Mouse (Mus musculus) hindbrain, embryonic 16.5 days (tissue): ENCODE measurements around the gene Hbb-bh2. TPM values are rescaled to one million over a fixed set of nuclear protein-coding genes. Genes with fewer than 3 reads are reported as not detected.

Experiments
- ATAC-seq: fragments of 200-750 bp; cut with Nextera tagmentation; 2 replicates; pipeline ENCODE4 v1.8.0; 2017; ENCODE audit warnings: moderate TSS enrichment, moderate library complexity
- H3K27ac ChIP-seq: fragments of 300-500 bp; sonication (generic); 2 replicates; pipeline ENCODE4 v1.5.1; 2014; ENCODE audit warnings: low read depth, mild to moderate bottlenecking, control low read depth, low read length, moderate library complexity
- H3K27me3 ChIP-seq: fragments of 300-500 bp; sonication (generic); replicated peaks from 2 replicates; pipeline ENCODE4 v1.6.1; 2014; ENCODE audit warnings: low read length; ENCODE audit not compliant: control insufficient read depth, insufficient read depth
- H3K36me3 ChIP-seq: fragments of 300-500 bp; sonication (generic); 2 replicates; pipeline ENCODE4 v1.6.1; 2014; ENCODE audit warnings: mild to moderate bottlenecking, low read length, moderate library complexity, mixed read lengths; ENCODE audit not compliant: control insufficient read depth, insufficient read depth
- H3K4me1 ChIP-seq: fragments of 300-500 bp; sonication (generic); 2 replicates; pipeline ENCODE4 v1.6.1; 2014; ENCODE audit warnings: low read depth, low read length; ENCODE audit not compliant: control insufficient read depth, insufficient read depth
- H3K4me2 ChIP-seq: fragments of 300-500 bp; sonication (generic); 2 replicates; pipeline ENCODE4 v1.6.1; 2014; ENCODE audit warnings: mild to moderate bottlenecking, low read length, control low read depth, moderate library complexity
- H3K4me3 ChIP-seq: fragments of 300-500 bp; sonication (generic); 2 replicates; pipeline ENCODE4 v1.5.1; 2014; ENCODE audit warnings: mild to moderate bottlenecking, low read length, control low read depth, moderate library complexity
- H3K9ac ChIP-seq: fragments of 300-500 bp; sonication (generic); 2 replicates; pipeline ENCODE4 v1.6.1; 2014; ENCODE audit warnings: low read depth, mild to moderate bottlenecking, control low read depth, low read length, moderate library complexity
- H3K9me3 ChIP-seq: fragments of 300-500 bp; sonication (generic); 2 replicates; pipeline ENCODE4 v1.6.1; 2014; ENCODE audit warnings: mild to moderate bottlenecking, low read length, moderate library complexity; ENCODE audit not compliant: control insufficient read depth
- WGBS: fragments of 180-500 bp; shearing (Covaris S2); extraction: QIAGEN DNeasy Blood & Tissue Kit; methylation state at CpG from one replicate; pipeline ENCODE4 v1.1.7; 2014; 5-methylcytosine and 5-hydroxymethylcytosine counted together
- polyA plus RNA-seq: library from polyadenylated mRNA; unstranded; fragments of >200 nt; fragmentation: Nextera tagmentation; extraction: Ambion mirVana; gene quantifications from 2 replicates; pipeline ENCODE4 v1.2.1, GENCODE M21; 2015

Hbb-bh2 gene
- not detected in 2 replicates for polyA plus RNA-seq

DNA sequence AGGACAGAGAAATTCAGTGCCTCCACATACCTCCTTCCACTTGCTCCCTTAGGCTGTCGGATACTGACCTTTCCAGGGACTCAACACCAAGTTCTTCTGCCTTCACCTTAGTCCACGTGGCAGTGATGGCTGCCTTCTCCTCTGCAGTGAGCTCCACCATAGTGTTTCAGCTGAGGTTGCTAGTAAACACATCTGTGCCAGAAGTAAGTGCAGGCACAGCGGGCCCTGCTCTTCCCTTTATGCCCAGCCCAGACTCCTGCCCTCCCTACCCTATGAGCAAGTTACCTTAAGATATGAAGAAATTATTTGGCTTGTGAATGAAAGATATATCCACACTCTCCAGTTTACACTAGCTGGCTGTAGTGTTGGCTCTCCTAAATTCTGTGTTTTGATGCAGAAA is at the start of gene Hbb-bh2:
Hbb-bh2 (minus strand) TSS at position 253 of the 400 bp plus-strand sequence.
- no peak for ATAC-seq

DNA sequence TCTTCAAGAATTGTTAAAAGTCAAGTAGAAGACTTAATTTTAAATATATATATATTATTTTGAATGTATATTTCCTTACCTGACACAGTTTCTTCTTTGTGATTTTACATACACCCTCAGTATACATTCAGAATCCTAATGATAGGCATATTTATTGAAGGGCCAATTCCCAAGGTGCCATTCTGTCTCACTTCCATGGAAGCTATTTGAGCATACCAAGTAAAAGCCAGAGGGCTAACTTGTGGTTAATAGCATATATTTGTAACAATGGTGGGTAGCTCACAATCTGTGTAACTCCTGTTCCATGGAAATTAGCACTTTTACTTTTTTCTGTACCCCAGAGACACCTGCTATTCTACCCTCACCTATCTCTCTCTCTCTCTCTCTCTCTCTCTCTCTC is 45.8 kb upstream of the Hbb-bh2 start, which contains the start of gene Olfr66:
Olfr66 (minus strand) TSS at position 101 of the 400 bp plus-strand sequence.
- Histone ChIP-seq H3K9me3 (no peaks in the 10 kb centered on the region), H3K4me1 (no peaks in the 10 kb centered on the region), H3K36me3 (no peaks in the 10 kb centered on the region)

More for the DNA sequence above, at the start of gene Hbb-bh2:
- Histone ChIP-seq H3K4me2 (no peak within 1 kb of the TSS), H3K4me1 (no peaks in the 10 kb centered on the region), H3K4me3 (no peak within 1 kb of the TSS), H3K27ac (no peak within 1 kb of the TSS), H3K36me3 (no peaks in the 10 kb centered on the region), H3K9me3 (no peaks in the 10 kb centered on the region), H3K27me3 (no peaks in the 10 kb centered on the region), H3K9ac (no peak within 1 kb of the TSS)
- 65% methylated on average over 3 of the region's 3 CpGs for WGBS

DNA sequence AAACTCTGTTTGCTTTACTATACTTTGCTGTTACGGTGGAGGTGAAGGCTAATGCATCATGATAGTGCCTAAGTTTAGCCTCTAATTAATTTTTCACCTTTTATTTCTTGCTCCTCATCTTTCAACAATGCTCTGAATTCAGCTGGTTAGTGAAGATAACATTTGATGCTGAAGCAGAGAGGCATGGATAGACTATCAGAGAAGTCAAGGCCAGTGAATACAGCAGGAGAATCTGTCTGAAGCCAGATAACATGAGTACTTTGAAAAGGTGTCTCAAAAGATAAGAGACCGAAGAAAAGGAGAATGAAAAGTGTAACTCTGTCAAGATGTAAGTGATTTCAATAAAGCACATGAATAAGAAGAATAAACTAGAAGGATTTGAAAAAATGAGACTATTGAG is 36.8 kb upstream of the Hbb-bh2 start:
- H3K27ac ChIP-seq: no peak overlapping the region
- ATAC-seq: no peak
- no peak overlapping the region for H3K4me3 ChIP-seq
- no peaks in the 10 kb centered on the region for H3K4me1 ChIP-seq
- H3K4me2 ChIP-seq: no peak overlapping the region
- H3K27me3 ChIP-seq: no peaks in the 10 kb centered on the region
- WGBS: 88% methylated on average over 2 of the region's 2 CpGs
- no peaks in the 10 kb centered on the region for H3K9me3 ChIP-seq
- no peaks in the 10 kb centered on the region for H3K36me3 ChIP-seq
- no peak overlapping the region for H3K9ac ChIP-seq

More for the DNA sequence above, 45.8 kb upstream of the Hbb-bh2 start, which contains the start of gene Olfr66:
- no peak within 1 kb of the TSS for H3K27ac ChIP-seq
- H3K9ac ChIP-seq: no peak within 1 kb of the TSS
- no peak for ATAC-seq
- H3K4me2 ChIP-seq: no peak within 1 kb of the TSS
- H3K27me3 ChIP-seq: no peaks in the 10 kb centered on the region
- H3K4me3 ChIP-seq: no peak within 1 kb of the TSS

DNA sequence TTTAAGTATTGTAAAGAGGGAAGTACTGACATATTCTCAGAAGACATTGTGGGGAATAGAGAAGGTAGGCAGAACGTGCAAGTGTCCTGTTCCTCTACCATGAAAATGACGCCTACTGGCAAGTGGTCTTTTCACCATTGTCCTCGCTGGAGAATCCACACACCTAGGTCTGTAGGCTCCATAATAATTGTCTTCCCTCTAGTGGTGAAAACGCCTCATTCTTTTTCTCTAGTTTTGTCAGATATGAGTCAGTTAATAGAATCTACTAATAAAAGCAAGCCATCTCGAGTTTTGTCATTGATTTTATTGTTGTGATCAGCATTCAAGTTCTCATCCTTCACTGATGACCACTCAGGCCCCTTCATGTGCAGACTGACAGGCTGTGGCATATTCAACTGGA is 34.1 kb upstream of the Hbb-bh2 start:
- WGBS: 54% methylated on average over 5 of the region's 5 CpGs

DNA sequence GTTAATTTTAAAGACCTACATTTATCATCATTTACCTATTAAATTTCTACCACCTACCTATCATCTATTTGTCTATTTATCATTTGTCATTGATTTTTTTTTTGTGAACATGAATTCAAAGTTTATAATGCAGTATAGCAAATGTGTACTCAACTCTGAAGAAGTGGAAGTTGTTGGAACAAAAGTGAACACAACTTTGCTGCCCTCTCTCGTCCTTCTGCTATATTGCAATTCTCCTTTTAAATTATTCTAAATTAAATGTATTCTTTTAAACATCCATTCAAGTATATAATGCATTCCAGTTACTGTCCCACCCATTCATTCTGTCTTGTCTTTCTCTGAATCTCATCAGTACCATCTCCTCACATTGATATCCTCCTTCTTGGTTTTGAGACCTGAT is 32.7 kb upstream of the Hbb-bh2 start:
- no peaks in the 10 kb centered on the region for H3K9me3 ChIP-seq
- no peak for ATAC-seq

More for the DNA sequence above, 34.1 kb upstream of the Hbb-bh2 start:
- Histone ChIP-seq H3K9me3 (no peaks in the 10 kb centered on the region), H3K9ac (no peak overlapping the region), H3K27me3 (no peaks in the 10 kb centered on the region), H3K4me2 (no peak overlapping the region), H3K4me1 (no peaks in the 10 kb centered on the region), H3K36me3 (no peaks in the 10 kb centered on the region), H3K4me3 (no peak overlapping the region), H3K27ac (no peak overlapping the region)
- no peak for ATAC-seq

DNA sequence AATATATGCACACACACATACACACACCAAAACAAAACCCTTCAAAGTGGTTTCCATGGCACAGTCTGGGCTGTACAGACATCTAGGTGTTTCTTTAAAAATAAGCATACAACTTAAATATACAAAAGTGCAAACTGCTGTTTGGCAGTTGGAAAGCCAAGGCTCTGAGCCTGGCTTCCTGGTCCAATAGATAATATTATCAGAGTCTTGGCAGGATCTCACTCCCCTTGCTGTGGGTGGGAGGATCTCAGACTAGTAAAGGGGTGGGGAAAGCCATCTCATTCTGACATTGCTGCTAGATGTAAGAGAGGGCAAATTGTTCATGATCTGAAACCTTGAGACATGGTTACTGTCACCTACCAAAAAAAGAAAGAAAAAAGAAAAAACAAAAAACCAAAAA is 30.3 kb upstream of the Hbb-bh2 start:
- Histone ChIP-seq H3K9me3 (no peaks in the 10 kb centered on the region), H3K9ac (no peak overlapping the region), H3K4me1 (no peaks in the 10 kb centered on the region), H3K27ac (no peak overlapping the region), H3K36me3 (no peaks in the 10 kb centered on the region), H3K27me3 (no peaks in the 10 kb centered on the region), H3K4me2 (no peak overlapping the region), H3K4me3 (no peak overlapping the region)
- no peak for ATAC-seq

More for the DNA sequence above, 32.7 kb upstream of the Hbb-bh2 start:
- Histone ChIP-seq H3K4me2 (no peak overlapping the region), H3K9ac (no peak overlapping the region), H3K27ac (no peak overlapping the region), H3K4me1 (no peaks in the 10 kb centered on the region), H3K4me3 (no peak overlapping the region), H3K36me3 (no peaks in the 10 kb centered on the region), H3K27me3 (no peaks in the 10 kb centered on the region)
- WGBS: 8% methylated on average over 1 of the region's 1 CpGs

DNA sequence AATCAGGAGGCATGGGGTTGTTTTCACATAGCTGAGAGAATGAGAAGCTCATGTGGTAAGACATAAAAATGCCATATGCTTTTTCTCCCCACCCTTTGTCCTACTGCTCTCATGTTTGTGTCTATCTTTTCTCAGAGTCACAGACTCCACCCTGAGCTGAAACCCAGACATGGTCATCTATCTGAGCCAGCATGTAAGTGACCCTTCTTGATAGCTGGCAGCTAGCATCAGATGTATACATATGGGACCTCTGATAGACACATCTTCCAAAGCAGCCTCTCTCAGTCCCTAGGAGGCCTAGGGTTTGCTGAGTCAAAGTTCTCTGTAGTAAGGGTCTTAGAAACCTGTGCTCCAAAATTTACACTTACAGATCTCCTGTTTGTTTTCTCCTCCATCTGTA is 25.4 kb upstream of the Hbb-bh2 start:
- H3K4me2 ChIP-seq: no peak overlapping the region
- H3K27ac ChIP-seq: no peak overlapping the region
- H3K36me3 ChIP-seq: no peaks in the 10 kb centered on the region

DNA sequence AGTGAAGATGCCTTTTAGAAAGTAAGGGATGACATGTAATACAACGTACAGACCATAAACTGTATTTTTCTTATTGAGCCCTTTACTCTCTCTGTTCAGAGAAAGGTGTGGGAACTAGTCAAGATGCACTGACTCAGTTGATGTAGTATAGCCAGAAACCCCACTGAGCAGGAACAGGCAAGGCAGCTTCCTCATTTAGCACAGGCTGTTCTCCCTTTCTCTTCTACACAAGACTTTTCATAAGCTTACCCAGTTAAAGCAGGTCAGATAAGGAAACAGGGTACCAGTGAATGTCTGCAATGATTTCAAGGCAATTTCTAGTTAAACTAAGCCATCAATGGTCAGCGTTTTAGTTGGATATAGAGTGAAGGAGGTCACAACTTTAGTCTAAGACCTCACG is 21.2 kb upstream of the Hbb-bh2 start:
- Histone ChIP-seq H3K27ac (no peak overlapping the region), H3K27me3 (no peaks in the 10 kb centered on the region), H3K4me3 (no peak overlapping the region), H3K9ac (no peak overlapping the region), H3K36me3 (no peaks in the 10 kb centered on the region), H3K4me2 (no peak overlapping the region), H3K4me1 (no peaks in the 10 kb centered on the region), H3K9me3 (no peaks in the 10 kb centered on the region)
- no peak for ATAC-seq
- WGBS: 86% methylated on average over 3 of the region's 3 CpGs

More for the DNA sequence above, 25.4 kb upstream of the Hbb-bh2 start:
- no peak for ATAC-seq
- Histone ChIP-seq H3K9me3 (no peaks in the 10 kb centered on the region), H3K9ac (no peak overlapping the region), H3K27me3 (no peaks in the 10 kb centered on the region), H3K4me1 (no peaks in the 10 kb centered on the region), H3K4me3 (no peak overlapping the region)

DNA sequence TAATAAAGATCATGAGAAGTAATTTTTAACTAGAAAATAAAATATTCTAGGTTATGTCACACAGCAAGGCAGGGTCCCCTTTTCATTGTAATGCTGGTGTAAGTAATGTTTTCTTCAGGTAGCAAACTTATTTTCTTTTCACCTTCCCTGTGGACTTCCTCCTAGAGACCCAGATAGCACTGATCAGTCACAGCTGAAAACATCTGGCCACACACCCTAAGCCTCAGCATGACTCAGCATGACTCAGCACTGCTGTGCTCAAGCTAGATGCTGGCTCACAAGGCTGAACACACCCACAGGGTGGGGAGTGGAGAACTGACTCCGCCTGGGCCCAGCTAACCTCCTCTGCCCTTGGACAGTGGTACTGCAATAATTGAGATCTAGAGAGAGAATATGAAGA is 20.5 kb upstream of the Hbb-bh2 start:
- 53% methylated on average over 1 of the region's 1 CpGs for whole genome bisulfite sequencing

DNA sequence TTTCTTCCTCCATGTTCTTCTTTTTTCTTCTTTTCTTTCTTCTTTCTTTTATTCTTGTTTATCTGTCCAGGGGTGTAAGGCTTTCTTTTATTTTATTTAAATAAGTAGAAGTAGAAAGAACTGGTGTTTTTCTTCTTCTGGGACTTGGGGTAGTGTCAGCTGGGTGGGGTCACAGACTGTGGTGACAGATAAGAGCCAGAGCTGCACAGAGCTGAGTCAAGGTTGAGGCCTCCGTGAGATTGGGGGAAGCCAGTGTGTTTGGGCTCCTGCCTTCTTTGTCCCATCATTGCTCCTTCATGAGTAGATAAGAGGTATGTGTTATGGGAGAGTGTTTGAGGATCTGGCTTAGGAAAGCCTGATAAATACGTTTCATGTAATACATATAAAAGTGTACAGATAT is 18.8 kb upstream of the Hbb-bh2 start:
- H3K27me3 ChIP-seq: no peaks in the 10 kb centered on the region
- H3K4me1 ChIP-seq: no peaks in the 10 kb centered on the region
- no peak overlapping the region for H3K27ac ChIP-seq
- WGBS: 78% methylated on average over 2 of the region's 2 CpGs
- no peak for ATAC-seq
- H3K9ac ChIP-seq: no peak overlapping the region
- H3K4me2 ChIP-seq: no peak overlapping the region
- no peaks in the 10 kb centered on the region for H3K36me3 ChIP-seq
- H3K9me3 ChIP-seq: no peaks in the 10 kb centered on the region
- H3K4me3 ChIP-seq: no peak overlapping the region

More for the DNA sequence above, 20.5 kb upstream of the Hbb-bh2 start:
- no peaks in the 10 kb centered on the region for H3K9me3 ChIP-seq
- no peak overlapping the region for H3K4me3 ChIP-seq
- H3K36me3 ChIP-seq: no peaks in the 10 kb centered on the region
- H3K27ac ChIP-seq: no peak overlapping the region
- no peaks in the 10 kb centered on the region for H3K4me1 ChIP-seq
- H3K27me3 ChIP-seq: no peaks in the 10 kb centered on the region
- ATAC-seq: no peak
- no peak overlapping the region for H3K4me2 ChIP-seq
- no peak overlapping the region for H3K9ac ChIP-seq
